Mouse (Mus musculus): ENCODE data around the gene Gm20604.

GRCm38 (mm10) chr12:102722451-102722850 is 36.0 kb downstream of the Gm20604 start:
- TF ChIP-seq CTCF (IDR thresholded peaks at IDR 0.05; ENCODE audit: extremely low read depth, insufficient read depth, low read length) = no peak
- TF ChIP-seq POLR2A (IDR thresholded peaks at IDR 0.05; ENCODE audit: extremely low read depth, insufficient read depth, low read length) = no peak

Data from cortical plate, adult 2 months (tissue).